Mouse (Mus musculus) CD4-positive, CD25-positive, alpha-beta regulatory T cell, adult 4 months (primary cell): ENCODE data around the gene Fam189a1. TPM values are rescaled to one million over a fixed set of nuclear protein-coding genes. Genes with fewer than 3 reads are reported as not detected.

ENCODE experiments used
- ATAC-seq: one replicate; pipeline ENCODE4 v1.8.0; 2017
- polyA plus RNA-seq, 2 experiments: library from polyadenylated mRNA; unstranded; fragments of 100-300 nt; shearing (Covaris generic); gene quantifications; one replicate each; pipeline ENCODE4 v1.2.1; 2017

Gene Fam189a1
- polyA plus RNA-seq, result 1 to 10 TPM in 1 of 2 experiments, not detected in 1; 1.1 TPM

- no peak for ATAC-seq
Measured at GRCm38 (mm10) chr7:65156514-65156911, at the start of gene Fam189a1. Gene Fam189a1 (minus strand): TSS chr7:65156570.

- no peak for ATAC-seq
Measured at GRCm38 (mm10) chr7:65206021-65206420, 49.7 kb upstream of the Fam189a1 start.

GRCm38 (mm10) chr7:65202719-65203118 is 46.3 kb upstream of the Fam189a1 start:
- ATAC-seq, result no peak

DNA sequence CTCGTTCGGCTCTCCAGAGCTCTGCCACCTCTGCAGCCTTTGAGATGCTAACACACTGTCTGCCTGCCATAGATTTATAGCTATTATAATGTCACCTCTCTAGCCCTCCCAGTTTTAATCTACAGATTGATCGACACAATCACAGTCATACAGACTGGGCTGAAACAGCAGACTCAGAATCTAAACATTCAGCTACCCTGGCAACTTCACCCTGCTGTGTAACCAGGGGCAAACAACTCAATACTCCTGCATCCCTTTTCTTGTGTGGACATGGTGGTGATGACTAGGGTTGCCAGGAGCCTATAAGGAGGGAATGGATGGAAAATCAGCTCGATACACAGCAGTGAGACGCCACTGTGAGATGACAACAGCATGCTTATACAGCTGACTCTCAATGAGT is 24.3 kb upstream of the Fam189a1 start:
- no peak for ATAC-seq

GRCm38 (mm10) chr7:65170762-65171161 is 14.4 kb upstream of the Fam189a1 start:
- ATAC-seq, result no peak

DNA sequence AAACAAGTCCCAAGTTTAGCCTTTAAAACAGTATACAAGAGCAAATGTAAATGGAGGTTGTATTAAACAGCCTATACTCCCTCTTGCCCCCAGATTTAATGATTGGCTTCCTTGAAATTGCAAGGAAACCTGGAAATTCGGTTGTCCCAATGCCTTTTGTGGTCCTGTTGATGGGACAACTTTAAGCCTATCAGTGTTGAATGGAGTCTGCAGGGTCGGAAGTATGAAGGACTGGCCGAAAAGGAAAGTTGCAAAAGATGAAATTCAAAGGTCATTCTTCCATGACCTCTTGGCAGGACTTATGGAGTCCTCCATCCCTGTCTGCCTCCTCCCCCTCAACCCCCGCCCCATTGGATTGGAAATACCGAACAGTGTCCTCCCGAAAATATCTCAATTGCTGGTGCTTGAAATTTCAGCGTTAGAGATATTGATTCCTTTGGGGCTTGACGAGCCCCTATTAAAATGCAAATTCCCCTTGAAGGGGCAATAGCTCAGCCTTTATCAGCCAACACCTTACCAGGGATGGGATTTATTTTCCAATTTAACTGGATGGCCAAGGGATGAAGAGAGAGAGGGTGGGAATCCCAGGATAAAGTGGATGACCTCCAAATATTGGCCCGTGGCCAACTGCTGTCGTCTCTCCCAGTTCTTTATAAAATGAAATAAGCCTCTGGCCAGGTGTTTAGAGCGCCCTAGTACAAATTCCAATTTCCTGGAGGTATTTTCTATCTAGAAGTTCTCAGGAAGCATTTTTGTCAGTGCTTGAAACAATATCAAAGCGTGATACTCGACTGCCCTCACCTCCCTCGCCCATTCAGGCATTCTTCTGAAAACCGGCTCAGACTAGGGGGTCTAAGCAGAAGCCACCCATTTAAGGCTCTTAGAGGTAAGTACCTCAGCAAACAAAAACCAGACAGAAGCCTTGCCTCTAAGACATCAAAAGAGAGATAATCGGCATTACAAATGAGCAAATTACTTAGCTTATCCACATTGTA is 958 bp upstream of the Fam189a1 start:
- no peak for ATAC-seq

GRCm38 (mm10) chr7:65155628-65156513 is 499 bp downstream of the Fam189a1 start:
- ATAC-seq, result no peak

DNA sequence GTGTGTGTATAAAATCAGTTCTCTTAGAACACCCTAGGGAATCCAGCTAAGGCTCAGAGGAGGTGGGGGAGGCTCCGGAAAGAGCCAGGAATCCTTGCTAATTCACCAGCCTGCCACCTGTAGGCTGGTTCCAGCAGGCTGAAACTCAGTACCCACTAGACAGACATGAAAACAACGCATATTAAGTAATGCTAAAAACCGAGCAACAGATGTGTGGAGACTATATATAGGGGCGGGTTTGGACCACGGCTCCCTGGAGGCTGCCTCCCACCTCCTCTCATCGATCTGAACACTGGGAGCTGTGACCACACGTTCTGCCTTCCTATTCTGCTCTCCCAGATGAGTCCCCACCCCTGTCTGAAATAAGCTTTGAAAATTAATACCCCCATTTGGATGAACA is 1.8 kb downstream of the Fam189a1 start:
- ATAC-seq, result no peak

- no peak for ATAC-seq
Measured at GRCm38 (mm10) chr7:65153846-65154245, 2.5 kb downstream of the Fam189a1 start.

GRCm38 (mm10) chr7:65151526-65151925 is 4.8 kb downstream of the Fam189a1 start:
- ATAC-seq, result no peak

DNA sequence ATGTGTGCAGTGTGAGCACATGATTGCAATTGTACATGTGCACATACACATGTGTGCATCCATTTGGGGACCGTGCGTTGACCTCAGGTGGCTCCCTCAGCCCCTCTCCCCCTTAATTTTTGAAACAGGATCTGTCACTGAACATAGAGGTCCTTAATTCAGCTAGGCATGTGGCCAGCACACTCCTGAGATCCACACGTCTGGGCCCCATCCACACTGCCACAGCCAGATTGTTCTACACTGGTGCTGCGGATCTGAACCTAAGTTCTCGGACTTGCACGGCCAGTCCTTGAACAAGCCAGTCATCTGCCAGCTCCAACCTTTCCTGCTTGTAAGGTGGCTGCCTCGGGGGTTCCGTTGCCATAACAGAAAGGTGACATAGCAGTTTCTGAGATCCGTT is 7.3 kb downstream of the Fam189a1 start:
- ATAC-seq, result no peak

GRCm38 (mm10) chr7:65144881-65145280 is 11.5 kb downstream of the Fam189a1 start:
- ATAC-seq, result no peak

DNA sequence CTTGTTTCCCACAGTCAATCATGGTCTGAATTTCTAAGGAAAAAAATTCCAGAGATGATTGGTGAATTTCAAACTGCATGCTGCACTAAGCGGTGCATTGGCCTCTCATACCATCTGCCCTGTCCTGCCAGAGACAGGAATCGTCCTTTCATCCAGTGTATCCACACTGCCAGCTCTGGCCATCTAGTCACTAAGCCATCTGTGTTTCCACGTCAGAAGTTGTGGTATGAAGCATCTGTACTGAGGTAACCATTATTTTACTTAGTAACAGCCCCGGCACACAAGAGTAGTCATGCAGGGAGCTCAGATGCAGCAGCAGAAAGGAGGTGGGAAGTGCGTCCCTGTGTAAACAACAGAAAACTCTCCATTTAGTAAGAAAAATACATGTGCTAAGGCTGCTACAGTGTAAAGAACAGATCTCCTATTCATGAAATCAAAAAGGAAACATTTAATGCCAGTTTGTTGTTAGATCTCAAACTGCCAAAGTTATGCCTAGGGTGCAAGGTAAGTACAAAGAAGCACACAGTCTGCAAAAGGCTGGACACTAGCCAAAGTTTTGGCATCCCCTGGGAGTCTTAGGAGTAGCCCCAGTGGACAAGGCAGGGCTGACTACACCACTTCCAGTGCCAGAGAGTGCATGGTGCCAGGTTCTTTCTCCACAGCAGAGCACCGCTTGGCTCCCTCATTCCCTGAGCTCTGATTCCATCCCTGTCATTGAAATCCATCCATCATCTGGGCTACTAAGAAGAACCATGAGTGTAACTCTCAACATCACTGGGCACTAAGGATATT is 14.3 kb downstream of the Fam189a1 start:
- ATAC-seq, result no peak

- ATAC-seq, result no peak
Measured at GRCm38 (mm10) chr7:65140832-65141231, 15.5 kb downstream of the Fam189a1 start.

DNA sequence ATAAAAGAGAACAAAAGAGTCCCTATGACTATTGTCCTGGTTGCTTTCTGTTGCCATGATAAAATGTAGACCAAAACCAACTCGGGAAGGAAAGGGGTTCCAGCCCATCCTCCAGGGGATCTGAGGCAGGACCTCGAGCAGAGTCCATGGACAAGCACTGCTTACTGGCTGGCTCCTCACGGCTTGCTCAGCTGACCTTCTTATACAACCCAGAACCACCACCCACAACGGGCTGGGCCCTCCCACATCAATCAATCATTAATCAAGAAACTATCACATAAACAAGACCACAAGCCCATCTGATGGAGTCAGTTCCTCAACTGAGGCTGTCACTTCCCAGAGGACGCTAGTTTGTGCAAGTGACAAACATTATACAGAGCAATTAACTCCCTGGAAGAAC is 16.3 kb downstream of the Fam189a1 start:
- no peak for ATAC-seq

DNA sequence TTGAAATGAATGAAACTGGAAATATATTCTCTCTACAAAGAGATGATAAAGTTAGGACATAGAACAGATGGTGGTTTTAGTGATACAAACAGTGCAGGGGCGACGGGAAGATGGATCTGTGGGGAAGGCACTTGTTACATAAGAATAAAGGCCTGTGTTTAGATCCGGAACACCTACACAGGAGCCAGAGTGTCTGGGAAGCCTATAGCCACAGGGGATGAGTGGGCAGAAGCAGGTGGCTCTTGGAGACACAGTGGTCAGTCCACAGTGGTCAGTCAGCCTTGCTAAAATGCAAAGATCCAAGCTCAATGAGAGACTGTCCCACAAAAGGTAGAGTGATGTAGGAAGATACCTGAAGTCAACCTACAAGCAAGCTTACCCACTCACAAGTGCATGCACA is 32.6 kb downstream of the Fam189a1 start:
- no peak for ATAC-seq

DNA sequence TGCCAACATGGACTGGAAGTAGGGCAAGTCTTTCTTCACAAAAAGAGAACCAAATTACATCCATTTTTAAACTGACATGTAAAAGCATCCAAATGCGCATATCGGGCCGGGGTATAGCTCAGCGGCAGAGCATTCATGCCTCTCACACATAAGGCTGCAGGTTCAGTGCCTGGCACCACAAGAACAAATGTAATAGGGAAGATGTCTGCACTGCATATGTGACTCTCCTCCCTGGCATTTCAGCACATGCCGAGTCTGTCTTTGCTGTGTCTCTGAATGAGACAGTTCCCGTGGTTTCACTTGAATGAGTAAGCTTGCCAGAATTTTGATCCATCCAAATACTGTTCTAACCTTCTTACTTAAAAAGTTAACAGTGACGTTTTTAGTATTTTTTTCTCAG is 39.5 kb downstream of the Fam189a1 start:
- no peak for ATAC-seq

DNA sequence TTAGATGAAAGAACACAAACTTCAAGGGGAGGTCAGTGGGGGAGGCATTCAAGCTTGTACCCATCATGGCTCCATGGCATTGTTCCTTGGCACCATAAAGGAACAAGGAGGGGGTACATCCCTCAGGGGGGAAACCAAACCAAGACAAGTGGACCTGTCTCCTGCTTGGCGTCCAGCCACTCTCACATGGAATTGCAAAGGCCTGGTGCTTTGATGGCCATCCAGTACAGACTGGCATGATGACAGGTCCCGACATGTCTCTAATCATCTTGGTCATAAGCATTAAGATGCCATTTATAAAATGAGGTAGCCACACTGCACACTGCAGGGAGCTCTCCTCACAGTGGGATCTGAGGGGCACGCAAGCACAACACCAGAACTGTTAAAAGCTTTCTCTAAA is 41.0 kb downstream of the Fam189a1 start:
- no peak for ATAC-seq

GRCm38 (mm10) chr7:65111664-65112063 is 44.7 kb downstream of the Fam189a1 start:
- ATAC-seq, result no peak

- no peak for ATAC-seq
Measured at GRCm38 (mm10) chr7:65105566-65105965, 50.8 kb downstream of the Fam189a1 start.

DNA sequence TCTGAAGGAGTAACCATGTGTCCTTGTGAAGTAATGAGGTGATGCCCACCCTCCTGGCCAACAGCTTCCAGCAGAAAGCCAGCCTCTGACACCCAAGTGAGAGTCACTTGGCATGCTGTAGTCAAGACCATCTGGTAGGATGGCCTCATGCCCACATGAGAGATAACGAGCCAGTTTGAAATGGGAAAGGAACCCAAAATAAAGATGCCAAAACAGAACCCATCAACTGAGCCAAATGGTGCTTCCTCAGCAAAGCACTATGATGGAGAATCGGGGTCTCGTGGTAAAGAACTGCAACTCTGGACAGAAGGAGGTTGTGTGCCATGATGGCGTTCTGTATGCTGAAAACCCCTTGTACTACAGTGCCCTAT is 51.3 kb downstream of the Fam189a1 start:
- ATAC-seq, result no peak
